Mouse (Mus musculus) left cerebral cortex, postnatal 10 days (tissue): ENCODE results near the gene Ybx1. TPM values are rescaled to one million over a fixed set of nuclear protein-coding genes. Genes with fewer than 3 reads are reported as not detected.

Source experiments
- DNase-seq, 2 experiments: peaks; one replicate each; pipeline ENCODE4 v3.0.0; 2021 to 2022; ENCODE audit warnings: low spot score in 2 of 2, mixed read lengths in 1 of 2; ENCODE audit errors: extremely low spot score in 1 of 2
- intact Hi-C: fragments of 180-260 bp; cut with DNase I; formaldehyde crosslinking; loops from one replicate; pipeline ENCODE4 v1.15.1; 2025
- total RNA-seq, 2 experiments: library from RNA; stranded (reverse); gene quantifications; 2 replicates each; pipeline ENCODE4 v1.2.3; 2021

Gene Ybx1
- total RNA-seq, 2 experiments from 2014 or later = 812 to 832 TPM

- DNase-seq = peak; percentile 43 to 47
- intact Hi-C loops = loop anchor here (5.0 kb wide), 2 partner anchors 47 to 422 kb away; partner anchors contain the start of gene Ybx1
Observed at GRCm38 (mm10) chr4:119245556-119245955, 48.8 kb downstream of the Ybx1 start.

GRCm38 (mm10) chr4:119244468-119245240, 49.8 kb downstream of the Ybx1 start:
- intact Hi-C loops = loop anchor here (5.0 kb wide), 2 partner anchors 48 to 423 kb away; partner anchors contain the start of gene Ybx1
- DNase-seq = no peak

DNA sequence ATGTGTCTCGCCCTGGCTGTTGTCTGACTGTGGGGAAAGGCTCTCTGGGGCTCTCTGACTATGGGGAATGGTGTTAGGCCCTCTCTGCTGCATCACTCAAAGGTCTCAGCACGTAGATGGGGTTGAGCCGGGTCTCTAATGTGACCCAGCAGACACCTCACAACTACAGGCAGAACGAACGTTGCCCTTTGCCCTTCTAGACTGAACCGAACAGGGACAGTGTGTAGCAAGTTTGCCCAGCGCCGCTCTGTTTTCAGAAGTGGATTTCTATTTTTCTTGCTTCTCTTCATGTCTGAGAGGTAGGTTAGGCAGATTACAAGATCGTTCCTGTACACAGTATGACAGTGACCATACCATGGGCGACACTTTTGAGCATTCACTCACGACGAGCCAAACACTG, 51.8 kb downstream of the Ybx1 start:
- intact Hi-C loops = no loop called here

DNA sequence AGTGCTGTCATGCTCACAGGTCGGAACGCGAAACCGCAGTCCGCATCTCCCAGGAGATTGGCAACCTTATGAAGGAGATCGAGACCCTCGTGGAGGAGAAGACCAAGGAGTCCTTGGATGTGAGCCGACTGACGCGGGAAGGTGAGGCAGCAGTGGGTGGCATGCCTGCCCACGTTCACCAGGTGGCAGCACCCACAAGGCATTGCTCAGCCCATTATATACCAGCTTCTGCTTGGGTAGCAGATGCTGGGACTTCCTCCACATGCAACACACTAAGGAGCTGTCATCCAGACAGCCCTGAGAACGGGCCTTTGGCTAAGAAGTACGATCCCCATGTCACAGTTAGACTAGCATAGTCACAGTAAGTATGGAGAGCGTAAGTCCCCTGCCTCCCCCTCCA, 52.7 kb downstream of the Ybx1 start:
- intact Hi-C loops = no loop called here

More for the DNA sequence above, 51.8 kb downstream of the Ybx1 start:
- no peak for DNase-seq

GRCm38 (mm10) chr4:119239181-119239682, 55.2 kb downstream of the Ybx1 start:
- intact Hi-C loops = no loop called here
- DNase-seq = peak in 1 of 2 experiments; percentile 66

More for the DNA sequence above, 52.7 kb downstream of the Ybx1 start:
- DNase-seq = peak; percentile 29 to 63

DNA sequence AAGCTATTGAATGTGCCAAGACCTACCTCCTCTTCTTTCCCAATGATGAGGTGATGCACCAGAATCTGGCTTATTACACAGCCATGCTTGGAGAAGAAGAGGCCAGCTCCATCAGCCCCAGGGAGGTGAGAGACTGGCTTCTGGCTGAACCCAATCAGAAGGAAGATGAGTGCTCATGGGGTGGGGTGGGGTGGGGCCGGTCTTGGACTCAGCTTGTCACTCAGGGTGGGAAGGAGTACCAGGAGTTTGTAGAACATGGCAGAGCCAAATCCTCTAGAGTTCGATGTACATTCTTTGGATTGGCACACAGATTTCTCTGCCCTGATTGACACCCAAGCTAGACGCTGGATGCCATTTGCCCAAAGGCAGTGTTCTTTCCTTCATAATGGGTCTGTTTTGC, 55.7 kb downstream of the Ybx1 start:
- intact Hi-C loops = no loop called here

DNA sequence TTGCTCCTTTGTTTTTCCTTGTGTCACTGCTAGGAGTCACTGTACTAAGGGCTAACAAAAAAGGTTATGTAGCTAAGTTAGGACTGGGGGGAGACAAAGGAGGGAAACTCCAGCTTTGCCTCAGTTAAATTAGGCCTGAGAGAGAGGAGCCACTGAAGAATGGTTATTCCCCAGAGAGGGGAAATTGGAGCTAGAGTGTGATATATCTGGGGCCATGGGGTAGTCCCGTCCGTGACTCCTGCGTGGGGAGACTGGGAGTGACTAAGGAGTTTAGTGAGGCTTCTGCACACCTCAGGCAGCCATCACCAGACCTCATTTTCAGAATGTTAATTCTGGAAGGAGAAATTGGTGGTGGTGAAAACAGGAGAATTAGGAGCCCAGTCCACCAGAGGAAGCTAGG, 60.1 kb downstream of the Ybx1 start:
- DNase-seq = no peak
- intact Hi-C loops = no loop called here

More for the DNA sequence above, 55.7 kb downstream of the Ybx1 start:
- DNase-seq = no peak

DNA sequence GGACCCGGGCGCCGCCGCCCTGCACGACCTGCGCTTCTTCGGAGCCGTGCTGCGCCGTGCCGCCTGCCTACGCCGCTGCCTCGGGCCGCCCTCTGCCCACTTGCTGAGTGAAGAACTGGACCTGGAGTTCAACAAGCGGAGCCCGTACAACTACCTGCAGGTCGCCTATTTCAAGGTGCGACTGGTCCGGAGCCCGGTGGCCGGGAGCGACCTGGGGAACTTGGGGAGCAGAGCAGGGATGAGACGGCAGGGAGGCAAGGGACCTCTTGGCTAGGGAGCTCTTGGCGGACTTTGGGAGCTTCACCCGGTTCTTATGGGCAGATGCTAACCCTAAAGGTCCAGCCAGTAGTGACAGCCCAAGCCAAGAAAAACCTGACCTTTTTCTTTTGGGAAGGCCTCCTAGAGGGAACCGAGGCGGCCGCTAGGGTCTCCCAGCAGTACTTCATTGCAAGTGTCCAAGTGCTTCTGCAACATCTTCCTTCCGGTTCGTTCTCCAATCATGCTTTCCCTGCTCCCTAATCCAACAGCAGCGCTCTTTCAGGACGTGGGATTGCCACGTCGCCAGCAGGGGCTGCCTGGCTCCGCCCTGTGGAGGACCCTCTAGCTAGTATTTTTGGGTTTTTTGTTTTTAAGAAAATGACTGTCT, 61.0 kb downstream of the Ybx1 start:
- DNase-seq = peak; percentile 53 to 64
- intact Hi-C loops = no loop called here

GRCm38 (mm10) chr4:119232410-119233255, 61.8 kb downstream of the Ybx1 start, which contains the start of the genes AU022252 and P3h1:
AU022252 (minus strand) TSS chr4:119232712.
P3h1 (plus strand) TSS chr4:119232915.
- peak; percentile 98 to 99 for DNase-seq
- intact Hi-C loops = no loop called here

Other genes with a start within 250 kb of the Ybx1 start
- gene Slc2a1, start 185.9 kb downstream of the Ybx1 start, total RNA-seq = 10 to 100 TPM; 46.2 to 70.9 TPM
- 1 to 10 TPM; 5.5 to 5.8 TPM for gene Zfp691, start 120.4 kb downstream of the Ybx1 start, total RNA-seq
- gene Ermap, start 104.6 kb downstream of the Ybx1 start, total RNA-seq = under 1 TPM; 0.45 to 0.51 TPM
- 10 to 100 TPM; 27.9 to 29.7 TPM for gene Svbp, start 99.3 kb downstream of the Ybx1 start, total RNA-seq
- under 1 TPM; 0.28 to 0.30 TPM for gene Tmem269, start 76.4 kb downstream of the Ybx1 start, total RNA-seq
- gene AU022252, start 61.9 kb downstream of the Ybx1 start, total RNA-seq = 10 to 100 TPM; 32.3 to 35.4 TPM
- 1 to 10 TPM; 8.5 to 8.6 TPM for gene P3h1, start 61.7 kb downstream of the Ybx1 start, total RNA-seq
- under 1 TPM; 0.16 to 0.47 TPM for gene Cldn19, start 39.2 kb downstream of the Ybx1 start, total RNA-seq
- 10 to 100 TPM; 19.5 to 23.5 TPM for gene Ppih, start 25.9 kb upstream of the Ybx1 start, total RNA-seq
- 10 to 100 TPM; 18.1 to 20.1 TPM for gene Ccdc30, start 120.9 kb upstream of the Ybx1 start, total RNA-seq
- gene Ppcs, start 127.8 kb upstream of the Ybx1 start, total RNA-seq = 1 to 10 TPM; 5.5 to 7.2 TPM
- gene Zmynd12, start 128.2 kb upstream of the Ybx1 start, total RNA-seq = not detected
- 10 to 100 TPM; 20.8 to 21.8 TPM for gene Rimkla, start 198.0 kb upstream of the Ybx1 start, total RNA-seq
- gene Foxj3, start 242.4 kb upstream of the Ybx1 start, total RNA-seq = 10 to 100 TPM; 59.6 to 73.9 TPM
- 10 to 100 TPM; 25.9 to 26.2 TPM for gene Frg2f1, start 244.9 kb upstream of the Ybx1 start, total RNA-seq